Mouse (Mus musculus) adrenal gland, adult 2 months (tissue): ENCODE data around the gene Hist3h2a. TPM values are rescaled to one million over a fixed set of nuclear protein-coding genes. Genes with fewer than 3 reads are reported as not detected.
"Not testable (repeated sequence)": the region's sequence is repeated elsewhere in the genome, so short reads cannot be mapped to it uniquely, and the experiment has no call there.

Experiments used
- DNase-seq: peaks from one replicate; pipeline ENCODE4 v3.0.0; 2021
- polyA plus RNA-seq: library from polyadenylated mRNA; depleted of rRNA; stranded (reverse); fragments of >200 nt; gene quantifications from 2 replicates; pipeline ENCODE4 v1.2.3, GENCODE M21; 2012
- total RNA-seq, 2 experiments: library from RNA; stranded (reverse); gene quantifications; 2 replicates each; pipeline ENCODE4 v1.2.3; 2021

The Hist3h2a gene
- total and polyA plus RNA-seq, 3 experiments = 13.5 to 26.3 (median 19.1) TPM

DNA sequence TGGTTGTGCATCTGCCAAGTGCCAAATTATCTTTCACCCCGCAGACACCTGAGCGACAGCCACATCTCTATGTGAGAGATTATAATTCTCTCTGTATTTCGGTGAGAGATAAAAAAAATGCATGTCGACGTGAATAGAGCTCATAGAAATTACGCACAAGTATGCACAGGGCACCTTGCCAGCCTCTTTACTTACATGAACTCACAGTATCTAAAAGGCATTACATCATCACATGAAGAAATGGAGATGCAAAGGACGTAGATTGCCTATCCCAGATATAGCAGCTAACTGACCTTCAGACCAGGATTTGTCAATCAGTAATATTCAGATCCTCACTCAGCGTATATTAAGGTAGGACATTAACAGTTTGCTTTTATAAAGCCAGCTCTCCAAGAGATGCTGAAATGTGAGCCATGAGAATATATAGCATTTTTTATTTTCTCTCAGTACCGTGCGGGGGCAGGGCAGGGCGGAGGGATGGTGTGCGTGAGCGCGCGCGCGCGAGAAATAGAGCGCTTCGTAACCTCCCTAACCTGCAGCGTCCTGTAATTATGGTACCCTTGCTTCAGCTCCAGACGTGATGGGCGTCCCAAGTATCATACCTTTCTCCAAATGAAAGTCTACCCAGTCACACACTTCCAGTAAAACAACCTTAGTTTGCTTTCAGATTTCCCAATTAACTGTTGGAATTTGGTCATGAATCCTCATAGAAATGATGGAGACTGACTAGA, 6.5 kb upstream of the Hist3h2a start:
- DNase-seq = no peak

- peak; percentile 54 for DNase-seq
Observed at GRCm38 (mm10) chr11:58948542-58949479, 5.7 kb upstream of the Hist3h2a start, which contains the start of gene Hist3h2ba. Gene Hist3h2ba, plus strand, starts transcription at chr11:58948920.

DNA sequence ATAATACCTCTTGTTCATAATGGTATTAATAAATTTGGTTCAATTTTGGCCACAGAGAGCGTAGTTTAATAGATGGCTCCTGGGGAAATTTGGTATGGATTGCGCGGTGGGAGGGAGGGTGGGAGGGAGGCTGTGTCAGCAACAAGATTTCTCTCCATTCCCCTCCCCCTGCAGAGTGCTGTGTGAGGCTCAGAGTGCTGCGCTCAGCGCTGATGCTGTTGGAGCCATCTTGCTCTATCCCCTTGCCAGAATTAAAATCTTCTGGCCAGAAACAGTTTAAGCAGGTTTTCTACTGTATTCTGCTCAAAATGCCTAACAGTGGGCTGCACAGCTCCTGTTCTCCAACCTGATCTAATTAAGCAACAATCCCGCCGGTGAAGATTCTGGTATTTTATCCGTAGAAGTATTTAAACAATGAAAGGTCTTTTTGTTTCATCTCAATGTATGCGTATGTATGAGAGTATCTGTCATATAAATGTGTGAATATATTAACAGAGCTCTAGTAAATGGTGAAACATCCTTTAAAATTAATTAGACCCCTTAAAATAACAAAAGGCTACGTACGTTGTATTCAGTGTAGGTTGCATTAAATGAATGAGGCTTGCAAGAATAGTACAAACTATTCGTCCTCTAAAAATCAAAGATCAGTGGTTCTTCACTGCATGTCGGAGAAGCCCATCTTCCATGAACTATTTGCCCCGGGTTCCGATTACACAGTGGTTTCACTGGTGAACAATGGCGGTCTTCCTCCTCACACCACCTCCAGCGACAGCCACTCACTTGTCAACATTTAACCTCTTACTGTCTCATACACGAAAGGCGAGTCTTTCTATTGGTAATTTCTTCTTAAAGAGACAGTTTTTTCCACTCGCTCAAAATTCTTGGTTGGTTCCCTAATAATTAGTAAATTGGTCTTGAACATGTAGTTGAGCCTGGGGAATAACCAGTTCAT, 4.7 kb upstream of the Hist3h2a start:
- DNase-seq = no peak

DNA sequence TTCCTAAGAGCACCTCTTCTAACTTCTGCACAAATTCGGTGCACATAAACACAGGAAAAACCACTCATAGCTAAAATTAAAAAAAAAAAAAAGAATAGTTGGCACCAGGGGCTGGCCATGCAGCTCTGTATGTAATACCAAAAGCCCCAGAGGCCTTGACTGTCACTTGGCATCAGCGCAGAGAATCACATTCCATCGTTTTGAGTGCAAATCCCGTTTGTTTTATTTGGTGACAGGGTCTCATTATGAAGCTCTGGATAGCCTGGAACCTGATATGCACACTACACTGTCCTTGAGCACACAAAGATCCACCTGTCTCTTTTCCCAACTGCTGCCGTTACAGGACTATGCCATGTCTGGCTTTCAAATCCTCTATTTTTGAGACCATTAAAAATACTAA, 3.3 kb upstream of the Hist3h2a start:
- DNase-seq = no peak

- peak; percentile 34 for DNase-seq
Observed at GRCm38 (mm10) chr11:58953351-58954169, 925 bp upstream of the Hist3h2a start.

DNA sequence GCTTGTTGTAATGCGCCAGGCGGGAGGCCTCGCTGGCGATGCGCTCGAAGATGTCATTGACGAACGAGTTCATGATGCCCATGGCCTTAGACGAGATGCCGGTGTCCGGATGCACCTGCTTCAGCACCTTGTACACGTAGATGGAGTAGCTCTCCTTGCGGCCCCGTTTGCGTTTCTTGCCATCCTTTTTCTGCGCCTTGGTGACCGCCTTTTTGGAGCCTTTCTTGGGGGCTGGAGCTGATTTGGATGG, 390 bp upstream of the Hist3h2a start:
- DNase-seq = not testable (repeated sequence)

- no peak for DNase-seq
Observed at GRCm38 (mm10) chr11:58955143-58955867, 820 bp downstream of the Hist3h2a start.

DNA sequence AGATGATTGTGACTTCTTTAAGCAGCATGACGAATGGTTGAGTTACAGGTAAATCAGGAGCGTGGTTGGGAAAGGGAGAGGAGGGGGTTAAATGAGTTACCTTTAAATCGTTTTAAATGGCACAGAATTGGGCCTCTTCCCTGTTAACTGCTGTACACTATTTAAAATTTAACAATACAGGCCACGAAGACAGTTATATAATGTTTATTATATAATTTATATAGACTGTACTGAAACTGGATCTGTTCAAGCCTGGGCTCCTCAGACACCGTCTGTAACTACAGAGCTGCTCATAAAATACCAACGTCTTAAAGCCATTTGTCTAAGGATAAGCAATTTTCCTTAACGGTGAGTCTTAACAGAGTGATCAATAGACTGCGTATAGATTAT, 1.4 kb downstream of the Hist3h2a start:
- DNase-seq = no peak

DNA sequence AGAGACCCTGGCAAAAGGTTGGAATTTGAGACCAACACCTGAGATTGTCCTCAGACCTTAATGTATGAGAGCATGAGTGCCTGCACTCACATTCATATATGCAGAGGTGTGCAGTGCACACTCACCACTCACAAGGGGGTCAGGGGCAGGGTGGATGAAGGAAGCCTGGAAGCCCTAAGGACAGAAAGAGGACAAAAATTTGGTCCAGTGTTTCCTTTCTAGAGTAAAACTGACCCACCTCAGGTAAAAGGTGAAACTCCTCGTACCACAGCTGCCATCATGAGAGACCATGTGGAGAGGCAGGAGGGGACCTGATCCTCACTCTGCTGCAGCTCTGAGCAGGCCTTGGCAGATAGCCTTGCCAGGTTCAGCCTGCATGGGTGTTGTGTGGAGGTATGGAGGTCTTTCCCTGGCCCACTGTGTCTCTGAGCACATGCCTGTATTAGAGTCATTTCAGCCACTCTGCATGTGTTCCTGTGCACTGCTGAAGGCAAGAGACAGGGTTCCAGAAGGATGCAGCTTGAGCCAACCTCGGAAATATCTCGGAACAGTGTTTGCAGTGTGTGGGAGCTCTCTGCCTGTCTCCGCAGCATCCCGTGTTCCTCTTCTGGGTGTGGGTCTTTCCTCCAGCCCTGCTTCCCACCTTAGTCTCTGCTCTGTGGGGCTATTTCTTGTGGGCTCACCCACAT, 2.9 kb downstream of the Hist3h2a start:
- no peak for DNase-seq

GRCm38 (mm10) chr11:58958536-58958935, 4.1 kb downstream of the Hist3h2a start:
- DNase-seq = no peak

DNA sequence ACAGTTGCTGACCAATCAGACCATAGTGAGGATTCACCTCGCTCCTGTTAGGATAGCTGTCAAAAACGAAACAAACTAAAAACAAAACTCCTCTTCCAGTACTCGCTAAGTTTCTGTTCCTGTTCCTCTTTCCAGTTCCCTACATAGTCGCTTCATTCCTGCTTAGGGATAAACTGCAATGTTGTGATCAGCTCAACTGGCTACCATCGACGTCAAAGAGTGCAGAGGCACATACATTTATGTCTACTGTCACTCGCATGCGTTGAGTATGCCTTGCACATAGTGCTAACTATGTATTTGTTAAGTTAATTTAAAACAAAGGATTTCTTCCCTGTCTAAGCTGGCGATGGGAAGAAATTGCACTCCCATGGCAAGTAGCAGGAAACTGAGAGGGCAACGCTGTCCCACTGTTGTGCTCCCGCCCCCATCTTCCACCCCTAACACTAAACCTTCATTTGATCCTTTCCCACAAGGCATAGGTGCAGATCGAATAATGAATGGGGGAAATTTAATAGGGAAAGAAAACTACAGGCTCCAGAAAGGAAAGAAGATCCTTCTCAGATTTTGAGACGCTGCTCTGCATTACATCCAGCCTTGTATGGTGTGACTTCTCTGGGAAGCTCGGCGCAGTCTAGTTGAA, 4.8 kb downstream of the Hist3h2a start:
- no peak for DNase-seq

- DNase-seq = peak; percentile 92
Observed at GRCm38 (mm10) chr11:58959921-58960465, 5.5 kb downstream of the Hist3h2a start.

GRCm38 (mm10) chr11:58961364-58962177, 7.1 kb downstream of the Hist3h2a start:
- no peak for DNase-seq

DNA sequence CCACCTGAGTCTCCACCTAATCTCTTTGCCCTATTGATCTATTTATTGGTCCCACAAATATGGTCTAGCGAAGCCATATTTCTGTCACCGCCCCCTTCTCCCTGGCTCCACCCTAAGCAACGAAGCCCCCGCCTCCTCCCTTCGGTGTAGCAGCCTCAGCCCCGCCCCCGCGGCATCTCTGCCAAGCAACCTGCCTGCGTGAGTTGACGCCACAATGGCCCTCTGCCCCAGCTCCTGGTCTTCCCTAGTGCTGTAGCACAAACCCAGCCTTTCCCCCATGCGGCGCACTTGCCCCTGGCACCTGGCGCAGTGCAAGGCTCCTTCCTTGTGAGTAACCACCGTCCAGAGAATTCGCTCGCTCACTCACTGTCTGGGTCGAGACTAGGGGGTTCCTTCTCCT, 9.1 kb downstream of the Hist3h2a start:
- peak; percentile 48 for DNase-seq

GRCm38 (mm10) chr11:58964216-58964615, 9.7 kb downstream of the Hist3h2a start:
- no peak for DNase-seq

- DNase-seq = no peak
Observed at GRCm38 (mm10) chr11:58965001-58965760, 10.7 kb downstream of the Hist3h2a start.

DNA sequence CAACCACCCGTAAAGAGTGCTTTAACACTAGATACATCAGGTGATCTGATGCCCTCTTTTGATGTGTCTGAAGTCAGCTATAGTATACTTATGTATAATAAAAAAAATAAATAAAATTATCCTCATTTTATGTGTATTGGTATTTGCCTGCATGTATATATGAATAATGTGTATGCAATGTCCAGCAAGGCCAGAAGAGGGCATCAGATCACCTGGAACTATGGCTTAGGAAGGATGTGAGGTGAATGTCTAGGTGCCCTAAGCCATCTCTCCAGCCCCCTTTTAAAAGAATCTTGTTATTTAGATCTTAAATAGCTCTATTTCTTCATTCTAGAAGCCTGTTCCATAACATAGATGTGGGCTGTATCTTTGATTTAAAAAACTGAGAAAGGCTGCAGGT, 12.9 kb downstream of the Hist3h2a start:
- DNase-seq = no peak
